Mouse (Mus musculus) liver, embryonic 14.5 days (tissue): ENCODE measurements around the gene Ephb6. TPM values are rescaled to one million over a fixed set of nuclear protein-coding genes. Genes with fewer than 3 reads are reported as not detected.
A peak's percentile ranks its signal among the peaks of the same experiment; 100 is the strongest.
"Not testable (repeated sequence)": the region's sequence is repeated elsewhere in the genome, so short reads cannot be mapped to it uniquely, and the experiment has no call there.

Experiments used
- ATAC-seq: fragments of 200-750 bp; cut with Nextera tagmentation; 2 replicates; pipeline ENCODE4 v1.8.0; 2017; ENCODE audit warnings: moderate number of reproducible peaks, mild to moderate bottlenecking, moderate library complexity; ENCODE audit not compliant: insufficient read depth
- DNase-seq, 3 experiments: peaks; one replicate each; pipeline ENCODE4 v3.0.0-alpha.2; 2012 to 2013; ENCODE audit warnings: low read depth in 3 of 3, low spot score in 3 of 3
- H3K27ac ChIP-seq: fragments of 300-500 bp; sonication (generic); 2 replicates; pipeline ENCODE4 v1.5.1; 2014; ENCODE audit warnings: moderate library complexity, mild to moderate bottlenecking, control low read depth, inconsistent platforms
- H3K27me3 ChIP-seq: fragments of 300-500 bp; sonication (generic); 2 replicates; pipeline ENCODE4 v1.6.1; 2014; ENCODE audit warnings: mild to moderate bottlenecking, low read length, moderate library complexity; ENCODE audit not compliant: control insufficient read depth, insufficient read depth
- H3K36me3 ChIP-seq: fragments of 300-500 bp; sonication (generic); replicated peaks from 2 replicates; pipeline ENCODE4 v1.6.1; 2014; ENCODE audit warnings: low read depth; ENCODE audit not compliant: control insufficient read depth, insufficient read depth
- H3K4me1 ChIP-seq, 2 experiments: fragments of 200-500 bp in 1 of 2; fragments of 300-500 bp in 1 of 2; sonication (generic) in 1 of 2; replicated peaks; 2 replicates each; pipeline ENCODE4 v1.6.1; 2012 to 2014; ENCODE audit warnings: antibody characterized with exemption in 1 of 2, inconsistent platforms in 1 of 2, low read length in 1 of 2; ENCODE audit not compliant: control insufficient read depth in 2 of 2, insufficient read depth in 2 of 2
- H3K4me2 ChIP-seq: fragments of 300-500 bp; sonication (generic); 2 replicates; pipeline ENCODE4 v1.6.1; 2014; ENCODE audit warnings: low read depth, mild to moderate bottlenecking, control low read depth, moderate library complexity
- H3K4me3 ChIP-seq, 2 experiments: fragments of 200-500 bp in 1 of 2; fragments of 300-500 bp in 1 of 2; sonication (generic) in 1 of 2; 2 replicates each; pipeline ENCODE4 v1.5.1; 2012 to 2014; ENCODE audit warnings: low read depth in 2 of 2, low read length in 2 of 2, mild to moderate bottlenecking in 2 of 2, control low read depth in 1 of 2, inconsistent platforms in 1 of 2, moderate library complexity in 1 of 2; ENCODE audit not compliant: insufficient read depth in 1 of 2
- H3K9ac ChIP-seq: fragments of 300-500 bp; sonication (generic); replicated peaks from 2 replicates; pipeline ENCODE4 v1.6.1; 2014; ENCODE audit warnings: mild to moderate bottlenecking, control low read depth, moderate library complexity
- H3K9me3 ChIP-seq: fragments of 300-500 bp; sonication (generic); 2 replicates; pipeline ENCODE4 v1.6.1; 2016; ENCODE audit warnings: low read length, mixed read lengths; ENCODE audit not compliant: control insufficient read depth
- CTCF ChIP-seq: IDR thresholded peaks from 2 replicates; pipeline ENCODE4 v1.5.1; 2016; ENCODE audit warnings: antibody characterized with exemption, low read depth, control low read depth
- EP300 ChIP-seq: IDR thresholded peaks from 2 replicates; pipeline ENCODE4 v1.6.1; 2016; ENCODE audit warnings: antibody characterized with exemption, low read depth
- WGBS: fragments of 180-500 bp; shearing (Covaris S2); extraction: QIAGEN DNeasy Blood & Tissue Kit; methylation state at CpG from one replicate; pipeline ENCODE4 v1.1.7; 2014; ENCODE audit not compliant: insufficient replicate concordance; 5-methylcytosine and 5-hydroxymethylcytosine counted together
- polyA plus RNA-seq, 2 experiments: library from polyadenylated mRNA; depleted of rRNA in 1 of 2; stranded (reverse) in 1 of 2; unstranded in 1 of 2; fragments of >200 nt; fragmentation: Nextera tagmentation in 1 of 2; extraction: Ambion mirVana in 1 of 2; gene quantifications; 2 replicates each; pipeline versions ENCODE4 v1.2.1 to v1.2.3; 2012 to 2014

Ephb6 gene
- polyA plus RNA-seq, 2 experiments: 0.36 to 0.58 TPM

DNA sequence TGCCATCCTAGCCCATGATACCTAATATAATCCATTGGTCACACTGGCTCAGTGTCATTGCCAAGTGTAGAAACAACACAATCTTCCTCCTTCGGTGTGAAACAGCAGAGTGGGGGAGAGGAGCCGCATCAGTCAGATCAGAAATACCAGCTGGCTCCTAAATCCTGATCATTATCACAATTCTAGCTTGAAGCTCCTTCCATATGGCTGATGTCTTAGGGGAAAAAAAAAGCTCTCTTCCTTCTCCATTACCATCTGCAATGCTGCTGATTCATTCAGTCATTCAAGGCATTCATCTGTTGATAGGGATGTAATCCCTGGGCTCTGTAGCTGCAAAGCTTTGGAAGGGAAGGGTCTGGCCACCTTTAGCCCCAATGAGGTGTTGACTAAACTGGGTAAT, 45.0 kb upstream of the Ephb6 start:
- ATAC-seq: no peak
- Histone ChIP-seq H3K4me2 (no peak overlapping the region), H3K9ac (no peak overlapping the region), H3K27me3 (no peaks in the 10 kb centered on the region), H3K4me3 (no peak overlapping the region), H3K4me1 (peaks cover 4 to 7% of the 10 kb centered on the region in 2 experiments; a peak in 3 of 4 replicates), H3K36me3 (no peaks in the 10 kb centered on the region), H3K27ac (no peak overlapping the region), H3K9me3 (no peaks in the 10 kb centered on the region)
- DNase-seq: no peak
- WGBS: 66% methylated on average over 2 of the region's 2 CpGs
- TF ChIP-seq EP300 (no peak), CTCF (no peak)

DNA sequence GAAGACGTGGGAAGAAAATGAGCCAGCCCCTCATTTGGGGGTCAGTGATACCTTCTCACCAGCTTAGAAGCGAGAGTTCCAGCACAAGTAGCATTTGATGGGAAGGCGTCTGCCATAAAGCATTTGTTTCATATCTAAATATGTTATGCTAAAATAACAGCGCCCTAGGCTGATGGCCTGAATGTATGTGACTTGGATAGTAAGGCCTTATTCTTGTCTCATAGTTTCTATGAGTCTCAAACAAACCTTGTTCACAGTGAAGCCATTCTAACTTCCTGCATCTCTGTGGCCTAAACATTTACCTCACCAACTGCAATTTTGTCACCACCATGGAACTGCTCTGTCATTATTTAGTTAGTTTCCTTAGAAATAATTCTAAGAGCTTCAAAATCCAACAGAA, 42.7 kb upstream of the Ephb6 start:
- H3K4me2 ChIP-seq: peak overlapping the region; percentile 52
- no peaks in the 10 kb centered on the region for H3K27me3 ChIP-seq
- TF ChIP-seq CTCF (no peak), EP300 (no peak)
- H3K9ac ChIP-seq: no peak overlapping the region
- WGBS: 70% methylated on average over 4 of the region's 4 CpGs
- H3K36me3 ChIP-seq: no peaks in the 10 kb centered on the region
- no peak for ATAC-seq
- peaks cover 3 to 6% of the 10 kb centered on the region in 2 experiments; a peak in 3 of 4 replicates for H3K4me1 ChIP-seq
- H3K4me3 ChIP-seq: peak overlapping the region in 1 of 2 experiments; percentile 12; a peak in 2 of 4 replicates
- DNase-seq: no peak
- no peak overlapping the region for H3K27ac ChIP-seq
- no peaks in the 10 kb centered on the region for H3K9me3 ChIP-seq

DNA sequence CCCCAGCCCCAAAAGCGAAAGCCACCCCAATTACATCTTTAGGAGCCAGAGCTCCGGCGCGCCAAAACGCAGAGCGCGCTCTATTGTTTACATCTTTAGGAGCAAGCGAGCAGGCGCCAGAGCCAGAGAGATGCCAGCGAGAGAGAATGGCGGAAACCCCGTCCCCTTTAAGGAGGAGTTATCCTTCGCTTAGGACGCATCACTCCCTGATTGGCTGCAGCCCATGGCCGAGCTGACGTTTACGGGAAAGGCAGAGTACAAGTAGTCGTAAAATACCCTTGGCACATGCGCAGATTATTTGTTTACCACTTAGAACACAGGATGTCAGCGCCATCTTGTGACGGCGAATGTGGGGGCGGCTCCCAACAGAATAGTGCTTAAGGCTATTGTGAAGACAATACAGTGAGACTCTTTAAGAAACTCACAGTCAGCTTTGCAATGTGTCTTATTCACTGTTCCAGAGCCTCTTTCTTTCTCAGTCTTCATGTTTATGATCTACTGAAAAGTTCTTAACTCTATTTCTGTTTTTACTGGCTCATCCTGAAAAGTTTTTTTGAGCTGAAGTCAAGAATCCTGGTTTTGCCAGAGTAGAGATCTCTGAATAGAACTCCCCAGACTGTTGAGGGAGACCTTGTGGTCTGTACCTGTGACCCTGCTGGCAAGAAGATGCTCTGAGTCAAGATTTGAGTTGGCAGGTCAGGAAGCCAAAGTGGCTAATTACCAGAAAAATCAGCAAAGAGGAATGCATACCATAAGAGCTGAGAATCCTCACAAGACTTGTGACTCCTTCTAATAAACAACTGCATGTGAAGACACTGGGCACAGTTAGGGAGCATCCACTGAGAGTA, 42.0 kb upstream of the Ephb6 start:
- peak; percentile 51 for ATAC-seq
- peak overlapping the region in 1 of 2 experiments; percentile 12; a peak in 2 of 4 replicates for H3K4me3 ChIP-seq
- not testable (repeated sequence) for H3K4me1 ChIP-seq, H3K36me3 ChIP-seq, H3K9ac ChIP-seq, H3K9me3 ChIP-seq, H3K27ac ChIP-seq, DNase-seq, H3K27me3 ChIP-seq
- peak overlapping the region; percentile 26 for H3K4me2 ChIP-seq
- 54% methylated on average over 4 of the region's 23 CpGs for WGBS

DNA sequence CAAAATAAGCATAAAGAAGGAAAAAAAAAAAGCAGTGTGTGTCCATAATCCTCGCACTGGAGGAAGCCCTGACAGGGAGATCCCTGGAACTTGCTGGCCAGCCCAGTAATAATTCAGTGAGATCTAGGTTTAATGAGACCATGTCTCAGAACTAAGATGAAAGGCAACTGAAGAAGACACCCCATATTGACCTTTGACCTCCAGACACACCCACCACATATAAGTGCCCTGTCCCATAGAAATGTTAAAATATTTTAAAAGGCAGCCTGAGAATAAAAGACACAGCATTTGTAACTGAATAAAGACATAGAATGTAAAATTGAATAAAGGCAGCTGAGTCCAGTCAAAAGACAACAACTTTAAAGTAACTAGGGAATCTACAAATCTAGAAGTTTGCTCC, 40.0 kb upstream of the Ephb6 start:
- Histone ChIP-seq H3K27me3 (no peaks in the 10 kb centered on the region), H3K4me2 (no peak overlapping the region), H3K9ac (no peak overlapping the region), H3K36me3 (no peaks in the 10 kb centered on the region), H3K9me3 (no peaks in the 10 kb centered on the region), H3K4me1 (peaks cover 0 to 3% of the 10 kb centered on the region in 2 experiments; a peak in 1 of 4 replicates), H3K27ac (no peak overlapping the region), H3K4me3 (no peak overlapping the region)
- 52% methylated on average over 1 of the region's 1 CpGs for WGBS
- ATAC-seq: no peak
- TF ChIP-seq CTCF (no peak), EP300 (no peak)
- no peak for DNase-seq

DNA sequence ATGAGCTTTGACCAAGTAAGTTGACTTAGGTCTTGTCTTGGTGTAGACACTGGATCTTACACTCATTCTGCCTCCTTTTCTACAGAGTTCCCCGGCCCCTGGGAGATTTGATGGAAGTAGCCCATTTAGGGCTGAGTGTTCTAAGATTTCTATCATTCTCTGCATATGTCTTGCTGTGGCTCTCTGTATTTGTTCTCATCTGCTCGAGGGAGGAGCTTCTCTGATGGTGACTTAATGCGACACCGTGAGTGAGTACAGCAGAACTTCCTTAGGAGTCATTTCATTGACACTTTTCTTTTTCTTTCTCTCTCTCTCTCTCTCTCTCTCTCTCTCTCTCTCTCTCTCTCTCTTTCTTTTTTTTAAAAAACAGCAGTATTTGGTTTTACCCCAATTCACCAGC, 38.3 kb upstream of the Ephb6 start:
- no peak overlapping the region for H3K9ac ChIP-seq
- TF ChIP-seq CTCF: no peak
- no peak for TF ChIP-seq EP300
- 73% methylated on average over 4 of the region's 4 CpGs for WGBS

More for the DNA sequence above, 38.3 kb upstream of the Ephb6 start:
- Histone ChIP-seq H3K4me1 (peaks cover 0 to 3% of the 10 kb centered on the region in 2 experiments; a peak in 1 of 4 replicates), H3K4me2 (no peak overlapping the region), H3K4me3 (no peak overlapping the region), H3K36me3 (no peaks in the 10 kb centered on the region), H3K27ac (no peak overlapping the region), H3K27me3 (no peaks in the 10 kb centered on the region), H3K9me3 (no peaks in the 10 kb centered on the region)
- DNase-seq: no peak
- no peak for ATAC-seq
